Mouse (Mus musculus) midbrain, embryonic 11.5 days (tissue): ENCODE measurements around the gene Mks1. TPM values are rescaled to one million over a fixed set of nuclear protein-coding genes. Genes with fewer than 3 reads are reported as not detected.
"Not testable (repeated sequence)": the region's sequence is repeated elsewhere in the genome, so short reads cannot be mapped to it uniquely, and the experiment has no call there.

Experiments used
- ATAC-seq: fragments of 200-750 bp; cut with Nextera tagmentation; 2 replicates; pipeline ENCODE4 v1.8.0; 2017; ENCODE audit warnings: moderate TSS enrichment, moderate library complexity; ENCODE audit not compliant: low FRiP score
- DNase-seq: peaks from one replicate; pipeline ENCODE4 v3.0.0; 2015; ENCODE audit warnings: low spot score; ENCODE audit errors: missing footprints
- H3K27ac ChIP-seq: fragments of 300-500 bp; sonication (generic); 2 replicates; pipeline ENCODE4 v1.5.1; 2014; ENCODE audit warnings: low read depth, low read length
- H3K27me3 ChIP-seq: fragments of 300-500 bp; sonication (generic); 2 replicates; pipeline ENCODE4 v1.6.1; 2014; ENCODE audit warnings: mild to moderate bottlenecking, low read length, moderate library complexity, mixed read lengths; ENCODE audit not compliant: control insufficient read depth, insufficient read depth
- H3K36me3 ChIP-seq: fragments of 300-500 bp; sonication (generic); 2 replicates; pipeline ENCODE4 v1.6.1; 2014; ENCODE audit warnings: mild to moderate bottlenecking, low read length, moderate library complexity, mixed read lengths; ENCODE audit not compliant: control insufficient read depth, insufficient read depth
- H3K4me1 ChIP-seq: fragments of 300-500 bp; sonication (generic); 2 replicates; pipeline ENCODE4 v1.6.1; 2014; ENCODE audit warnings: low read length; ENCODE audit not compliant: control insufficient read depth, insufficient read depth
- H3K4me2 ChIP-seq: fragments of 300-500 bp; sonication (generic); 2 replicates; pipeline ENCODE4 v1.6.1; 2014; ENCODE audit warnings: mild to moderate bottlenecking, moderate library complexity
- H3K4me3 ChIP-seq: fragments of 300-500 bp; sonication (generic); 2 replicates; pipeline ENCODE4 v1.5.1; 2014; ENCODE audit warnings: low read depth, low read length
- H3K9ac ChIP-seq: fragments of 300-500 bp; sonication (generic); 2 replicates; pipeline ENCODE4 v1.6.1; 2014; ENCODE audit warnings: low read length
- H3K9me3 ChIP-seq: fragments of 300-500 bp; sonication (generic); 2 replicates; pipeline ENCODE4 v1.6.1; 2016; ENCODE audit warnings: low read length; ENCODE audit not compliant: control insufficient read depth
- WGBS: fragments of 180-500 bp; shearing (Covaris S2); extraction: QIAGEN DNeasy Blood & Tissue Kit; methylation state at CpG from one replicate; pipeline ENCODE4 v1.1.7; 2014; 5-methylcytosine and 5-hydroxymethylcytosine counted together
- polyA plus RNA-seq: library from polyadenylated mRNA; unstranded; fragments of >200 nt; fragmentation: Nextera tagmentation; extraction: Ambion mirVana; gene quantifications from 2 replicates; pipeline ENCODE4 v1.2.1, GENCODE M21; 2014

Mks1 gene
- polyA plus RNA-seq, 1 experiment from 2014 or later = 12.1 TPM

DNA sequence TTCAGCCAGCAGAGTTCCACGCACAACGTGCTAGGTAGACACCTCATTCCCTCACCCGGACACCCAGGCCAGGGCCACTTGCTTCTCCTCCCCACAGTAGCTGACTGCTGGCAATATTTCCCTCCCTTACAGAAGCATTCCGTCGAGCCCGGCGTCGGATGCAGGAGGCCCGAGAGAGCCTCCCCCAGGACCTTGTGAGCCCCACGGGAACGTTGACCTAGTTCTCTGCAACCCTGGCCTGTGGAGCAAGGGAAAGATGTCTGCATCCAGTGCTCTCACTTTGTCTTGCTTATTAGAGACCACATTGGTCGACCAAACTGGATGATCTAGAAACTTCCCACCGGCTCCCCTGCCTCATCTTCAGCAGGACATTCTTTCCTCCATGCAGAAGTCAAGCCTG is 9.8 kb downstream of the Mks1 start:
- Histone ChIP-seq H3K4me1 (no peaks in the 10 kb centered on the region), H3K36me3 (0 out of 2 replicates have a peak, but pooled peaks cover 2% of the 10 kb centered on the region), H3K4me2 (no peak overlapping the region), H3K4me3 (no peak overlapping the region), H3K27ac (no peak overlapping the region), H3K9me3 (no peaks in the 10 kb centered on the region), H3K9ac (no peak overlapping the region), H3K27me3 (no peaks in the 10 kb centered on the region)
- ATAC-seq (no peak), DNase-seq (no peak)
- 91% methylated on average over 13 of the region's 13 CpGs for WGBS

DNA sequence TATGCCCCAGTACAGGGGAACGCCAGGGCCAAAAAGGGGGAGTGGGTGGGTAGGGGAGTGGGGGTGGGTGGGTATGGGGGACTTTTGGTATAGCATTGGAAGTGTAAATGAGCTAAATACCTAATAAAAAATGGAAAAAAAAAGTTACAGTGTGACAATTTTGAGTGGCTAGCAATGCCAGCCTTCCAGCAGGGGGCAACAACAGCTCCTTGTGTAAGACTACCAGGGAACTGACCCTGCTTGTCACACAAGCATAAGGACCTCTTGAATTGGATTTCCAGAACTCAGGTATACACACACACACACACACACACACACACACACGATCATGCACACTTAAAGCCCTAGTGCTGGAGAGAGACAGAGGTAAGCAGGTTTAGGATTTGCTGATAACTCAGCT is 13.9 kb downstream of the Mks1 start:
- not testable (repeated sequence) for H3K9ac ChIP-seq, DNase-seq, H3K36me3 ChIP-seq, H3K4me3 ChIP-seq, H3K9me3 ChIP-seq, H3K4me1 ChIP-seq, H3K27ac ChIP-seq, H3K27me3 ChIP-seq, H3K4me2 ChIP-seq, ATAC-seq
- 88% methylated on average over 1 of the region's 2 CpGs for WGBS

DNA sequence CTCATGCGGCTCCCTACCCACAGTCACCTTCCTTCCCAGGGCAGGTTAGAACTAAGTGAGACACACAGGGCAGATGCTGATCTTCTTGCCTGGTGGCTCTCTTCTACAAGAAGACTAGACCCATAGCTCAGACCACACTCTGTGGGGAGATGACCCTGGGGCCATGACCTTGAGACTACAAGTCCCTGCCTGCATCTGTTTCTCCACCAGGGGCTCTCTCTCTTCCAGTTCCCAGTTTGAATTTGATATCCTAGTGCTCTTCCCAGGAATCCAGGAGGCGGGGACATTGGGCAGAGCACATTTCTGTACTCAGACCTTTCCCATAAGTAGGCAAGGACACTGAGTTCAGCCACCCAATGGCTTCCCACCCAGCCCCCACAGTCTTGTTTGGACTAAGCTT is 17.1 kb downstream of the Mks1 start:
- no peaks in the 10 kb centered on the region for H3K36me3 ChIP-seq
- no peak overlapping the region for H3K27ac ChIP-seq
- DNase-seq (no peak), ATAC-seq (no peak)
- 83% methylated on average over 2 of the region's 2 CpGs for WGBS
- no peak overlapping the region for H3K9ac ChIP-seq
- no peaks in the 10 kb centered on the region for H3K27me3 ChIP-seq
- H3K4me3 ChIP-seq = no peak overlapping the region
- H3K9me3 ChIP-seq = no peaks in the 10 kb centered on the region
- H3K4me2 ChIP-seq = no peak overlapping the region
- H3K4me1 ChIP-seq = no peaks in the 10 kb centered on the region

DNA sequence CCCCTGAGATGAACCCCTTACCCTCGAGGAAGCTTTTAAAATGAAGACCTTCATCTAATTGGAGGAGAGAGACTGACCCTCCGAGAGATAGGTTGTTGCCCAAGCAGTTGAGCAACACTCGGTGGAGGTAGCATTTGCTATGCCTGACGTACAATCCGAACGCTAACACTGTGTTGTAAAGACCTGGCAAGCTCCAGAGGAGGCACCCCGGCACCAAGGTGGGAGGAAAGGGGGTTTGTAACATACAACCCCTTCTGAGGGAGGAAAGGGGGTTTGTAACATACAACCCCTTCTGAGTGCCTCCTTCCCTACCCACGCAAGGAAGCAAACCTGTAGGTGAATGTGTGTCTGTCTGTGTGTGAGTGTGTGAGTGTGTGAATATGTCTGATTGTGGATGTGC is 18.8 kb downstream of the Mks1 start:
- Histone ChIP-seq H3K27me3 (no peaks in the 10 kb centered on the region), H3K9me3 (no peaks in the 10 kb centered on the region), H3K9ac (no peak overlapping the region), H3K4me3 (no peak overlapping the region), H3K27ac (no peak overlapping the region), H3K36me3 (no peaks in the 10 kb centered on the region), H3K4me2 (no peak overlapping the region), H3K4me1 (no peaks in the 10 kb centered on the region)
- ATAC-seq (no peak), DNase-seq (no peak)
- WGBS = 61% methylated on average over 8 of the region's 8 CpGs

DNA sequence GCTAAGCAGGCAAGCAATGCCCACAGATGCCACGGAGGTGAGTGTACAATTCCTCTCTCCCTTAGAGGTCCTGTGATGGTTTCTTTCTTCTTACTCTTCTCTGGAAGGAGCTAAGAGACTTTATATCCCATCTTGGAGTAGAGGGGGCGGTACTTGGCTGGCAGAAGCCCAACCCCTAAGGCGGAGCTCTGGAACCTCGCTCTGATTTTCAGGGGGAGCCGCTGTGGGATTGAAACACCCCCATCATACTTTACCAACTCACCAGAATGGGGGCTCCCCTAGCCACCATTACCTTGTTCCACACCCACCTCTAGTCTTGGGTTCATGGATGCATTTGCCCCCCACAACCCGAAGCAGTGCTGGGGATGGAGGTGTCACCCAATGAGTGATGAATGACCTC is 22.4 kb downstream of the Mks1 start, which contains the start of gene Epx:
Gene Epx (minus strand): TSS at position 101 of the 400 bp plus-strand sequence.
- 83% methylated on average over 6 of the region's 6 CpGs for WGBS
- no peaks in the 10 kb centered on the region for H3K9me3 ChIP-seq
- DNase-seq (no peak), ATAC-seq (no peak)
- no peak within 1 kb of the TSS for H3K4me3 ChIP-seq
- H3K36me3 ChIP-seq = no peaks in the 10 kb centered on the region
- H3K9ac ChIP-seq = no peak within 1 kb of the TSS
- H3K4me1 ChIP-seq = no peaks in the 10 kb centered on the region
- H3K27ac ChIP-seq = no peak within 1 kb of the TSS
- no peak within 1 kb of the TSS for H3K4me2 ChIP-seq
- H3K27me3 ChIP-seq = no peaks in the 10 kb centered on the region

DNA sequence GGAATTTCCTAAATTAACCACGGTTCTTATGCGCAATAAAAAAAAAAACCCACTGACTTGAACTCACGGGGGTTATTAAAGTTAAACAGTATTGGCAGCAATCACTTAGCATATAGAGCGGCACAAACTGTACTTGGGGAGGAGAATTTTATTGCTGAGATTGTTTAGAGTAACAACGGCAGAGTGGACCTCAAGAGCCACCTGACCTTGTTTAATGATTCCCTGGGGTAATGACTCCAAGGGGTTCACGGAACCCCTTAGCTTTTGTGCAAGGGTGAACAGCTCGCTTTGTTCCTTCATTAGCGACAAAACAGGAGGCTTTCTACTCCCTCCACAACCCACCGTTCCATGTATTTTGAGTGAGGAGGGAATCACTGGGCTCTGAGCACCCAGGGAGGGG is 26.8 kb downstream of the Mks1 start:
- Histone ChIP-seq H3K36me3 (no peaks in the 10 kb centered on the region), H3K4me3 (no peak overlapping the region), H3K9me3 (no peaks in the 10 kb centered on the region), H3K4me2 (no peak overlapping the region), H3K27ac (no peak overlapping the region), H3K27me3 (no peaks in the 10 kb centered on the region), H3K4me1 (no peaks in the 10 kb centered on the region), H3K9ac (no peak overlapping the region)
- 83% methylated on average over 9 of the region's 9 CpGs for WGBS
- DNase-seq (no peak), ATAC-seq (no peak)

DNA sequence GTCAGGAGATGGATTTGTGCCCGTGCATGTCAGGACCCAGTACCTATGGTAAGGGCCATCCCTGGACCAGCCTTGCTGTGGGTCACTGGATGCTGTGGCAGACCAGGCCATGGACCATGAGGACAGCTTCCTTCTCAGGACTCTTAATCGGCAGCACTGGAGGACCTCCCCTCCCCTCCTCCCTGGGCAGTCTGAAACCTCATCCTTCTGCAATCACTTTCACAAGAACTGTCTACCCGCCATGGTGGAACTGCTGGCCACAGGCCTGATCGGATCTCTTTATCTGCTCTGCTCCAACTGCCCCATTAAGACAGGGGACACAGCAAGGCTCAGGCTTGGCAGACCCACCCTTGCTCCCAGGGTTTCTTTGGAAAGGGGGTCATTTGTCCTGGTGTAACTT is 28.7 kb downstream of the Mks1 start:
- no peak overlapping the region for H3K27ac ChIP-seq
- no peaks in the 10 kb centered on the region for H3K4me1 ChIP-seq
- no peaks in the 10 kb centered on the region for H3K27me3 ChIP-seq
- no peak overlapping the region for H3K4me3 ChIP-seq
- H3K9me3 ChIP-seq = no peaks in the 10 kb centered on the region
- DNase-seq (no peak), ATAC-seq (no peak)
- WGBS = 75% methylated on average over 4 of the region's 4 CpGs
- H3K9ac ChIP-seq = no peak overlapping the region
- H3K4me2 ChIP-seq = no peak overlapping the region
- H3K36me3 ChIP-seq = no peaks in the 10 kb centered on the region

DNA sequence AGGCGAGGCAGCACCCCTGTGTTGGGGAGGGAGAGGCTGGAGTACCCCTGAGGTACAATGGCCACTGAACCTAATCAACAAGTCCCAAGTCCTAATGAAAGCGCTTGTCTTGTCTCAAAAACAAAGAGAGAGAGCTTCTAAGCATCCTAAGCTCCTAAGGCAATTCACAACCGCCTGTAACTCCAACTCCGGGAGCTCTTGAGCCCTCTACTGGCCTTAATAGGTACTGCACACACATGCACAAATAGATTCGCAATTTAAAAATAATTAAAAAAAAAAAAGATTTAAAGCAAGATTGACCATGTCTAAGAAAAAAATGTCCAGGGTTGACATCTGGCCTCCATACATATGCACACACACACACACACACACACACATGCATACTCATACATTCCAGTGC is 30.5 kb downstream of the Mks1 start:
- H3K4me3 ChIP-seq = no peak overlapping the region
- H3K9me3 ChIP-seq = no peaks in the 10 kb centered on the region
- no peak overlapping the region for H3K9ac ChIP-seq
- ATAC-seq (no peak), DNase-seq (peak; percentile 88)
- no peaks in the 10 kb centered on the region for H3K4me1 ChIP-seq
- no peaks in the 10 kb centered on the region for H3K27me3 ChIP-seq
- H3K27ac ChIP-seq = no peak overlapping the region
- no peaks in the 10 kb centered on the region for H3K36me3 ChIP-seq
- H3K4me2 ChIP-seq = no peak overlapping the region
- 42% methylated on average over 5 of the region's 5 CpGs for WGBS

DNA sequence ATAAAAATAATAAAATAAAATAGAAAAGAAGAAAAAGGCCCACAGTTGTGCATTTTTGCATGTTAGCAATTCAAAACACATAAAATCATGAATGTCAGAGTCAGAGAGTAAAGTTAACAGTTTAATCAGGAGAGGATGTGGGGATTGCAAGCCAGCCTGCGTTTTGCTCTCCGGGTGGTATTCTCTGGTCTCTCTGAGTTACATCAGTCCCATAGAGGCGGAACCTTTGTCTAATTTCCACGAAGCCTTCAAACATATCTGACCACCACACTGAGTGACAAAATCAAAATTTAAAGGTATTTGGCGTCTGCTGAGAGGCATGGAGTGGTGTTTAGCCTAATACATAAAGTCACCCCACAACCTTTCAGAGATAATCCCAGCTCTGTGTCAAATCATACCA is 31.8 kb downstream of the Mks1 start:
- H3K27me3 ChIP-seq = no peaks in the 10 kb centered on the region
- no peak overlapping the region for H3K4me3 ChIP-seq
- ATAC-seq (no peak), DNase-seq (no peak)
- H3K27ac ChIP-seq = no peak overlapping the region
- H3K4me2 ChIP-seq = no peak overlapping the region
- no peaks in the 10 kb centered on the region for H3K36me3 ChIP-seq
- WGBS = 81% methylated on average over 5 of the region's 5 CpGs
- no peaks in the 10 kb centered on the region for H3K9me3 ChIP-seq
- no peaks in the 10 kb centered on the region for H3K4me1 ChIP-seq
- H3K9ac ChIP-seq = no peak overlapping the region

DNA sequence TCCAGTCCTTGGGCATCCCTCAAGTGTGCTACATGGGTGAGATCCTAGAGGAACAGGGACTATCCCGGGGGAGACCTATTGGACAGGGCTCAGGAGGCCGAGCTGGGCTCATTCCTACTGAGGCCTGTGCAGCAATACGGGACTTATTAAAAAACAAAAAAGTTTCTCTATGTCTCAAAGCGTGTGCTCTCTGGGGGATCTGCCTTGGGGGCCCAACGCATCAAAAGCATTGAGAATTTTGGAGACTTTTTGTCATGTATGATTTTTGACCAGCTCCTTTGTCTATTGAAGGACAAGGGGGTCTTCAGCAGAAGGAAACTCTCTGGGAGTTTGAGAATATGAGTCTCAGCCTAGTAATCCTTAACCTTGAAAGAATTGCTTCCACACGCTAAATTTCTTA is 39.2 kb downstream of the Mks1 start, which contains the start of gene Olfr462:
Gene Olfr462 (minus strand): TSS at position 101 of the 400 bp plus-strand sequence.
- ATAC-seq (no peak), DNase-seq (no peak)
- 91% methylated on average over 6 of the region's 6 CpGs for whole genome bisulfite sequencing
- no peak within 1 kb of the TSS for H3K4me3 ChIP-seq
- no peaks in the 10 kb centered on the region for H3K4me1 ChIP-seq
- no peak within 1 kb of the TSS for H3K4me2 ChIP-seq
- no peaks in the 10 kb centered on the region for H3K9me3 ChIP-seq
- no peaks in the 10 kb centered on the region for H3K27me3 ChIP-seq
- no peak within 1 kb of the TSS for H3K9ac ChIP-seq
- H3K27ac ChIP-seq = no peak within 1 kb of the TSS
- H3K36me3 ChIP-seq = no peaks in the 10 kb centered on the region
